Mouse (Mus musculus) CD4-positive, CD25-positive, alpha-beta regulatory T cell, adult 2 months (primary cell): ENCODE results near the gene Tfec.

Experiments
- DNase-seq: peaks from one replicate; pipeline ENCODE4 v3.0.0-alpha.2; 2012; ENCODE audit warnings: low read depth, low spot score

Tfec gene

GRCm38 (mm10) chr6:16898251-16898862 is at the start of gene Tfec:
Gene Tfec, minus strand, starts transcription at chr6:16898441.
- no peak for DNase-seq

GRCm38 (mm10) chr6:16947837-16948236 is 49.6 kb upstream of the Tfec start:
- DNase-seq, result no peak

- no peak for DNase-seq
Observed at GRCm38 (mm10) chr6:16943513-16943912, 45.3 kb upstream of the Tfec start.

- DNase-seq, result no peak
Observed at GRCm38 (mm10) chr6:16942433-16942832, 44.2 kb upstream of the Tfec start.

GRCm38 (mm10) chr6:16931059-16931458 is 32.8 kb upstream of the Tfec start:
- DNase-seq, result no peak

GRCm38 (mm10) chr6:16920111-16920656 is 21.9 kb upstream of the Tfec start:
- no peak for DNase-seq

- DNase-seq, result no peak
Observed at GRCm38 (mm10) chr6:16891819-16892218, 6.4 kb downstream of the Tfec start.

- no peak for DNase-seq
Observed at GRCm38 (mm10) chr6:16883537-16884307, 14.5 kb downstream of the Tfec start.

GRCm38 (mm10) chr6:16874021-16874542 is 24.2 kb downstream of the Tfec start:
- DNase-seq, result no peak

GRCm38 (mm10) chr6:16870067-16870466 is 28.2 kb downstream of the Tfec start:
- no peak for DNase-seq

- DNase-seq, result no peak
Observed at GRCm38 (mm10) chr6:16868314-16868713, 29.9 kb downstream of the Tfec start.

GRCm38 (mm10) chr6:16862753-16863508 is 35.3 kb downstream of the Tfec start:
- no peak for DNase-seq

- no peak for DNase-seq
Observed at GRCm38 (mm10) chr6:16862050-16862449, 36.2 kb downstream of the Tfec start.

- no peak for DNase-seq
Observed at GRCm38 (mm10) chr6:16855879-16856545, 42.2 kb downstream of the Tfec start.

- DNase-seq, result no peak
Observed at GRCm38 (mm10) chr6:16854977-16855376, 43.3 kb downstream of the Tfec start.

GRCm38 (mm10) chr6:16846521-16846920 is 51.7 kb downstream of the Tfec start:
- no peak for DNase-seq

- no peak for DNase-seq
Observed at GRCm38 (mm10) chr6:16835631-16836030, 62.6 kb downstream of the Tfec start.

GRCm38 (mm10) chr6:16828304-16828703 is 69.9 kb downstream of the Tfec start:
- DNase-seq, result no peak

- no peak for DNase-seq
Observed at GRCm38 (mm10) chr6:16821985-16822384, 76.3 kb downstream of the Tfec start.

GRCm38 (mm10) chr6:16806302-16806701 is 91.9 kb downstream of the Tfec start:
- DNase-seq, result no peak

GRCm38 (mm10) chr6:16797669-16798068 is 100.6 kb downstream of the Tfec start:
- DNase-seq, result no peak
